Mouse (Mus musculus): ENCODE data around the gene Tspan9. TPM values are rescaled to one million over a fixed set of nuclear protein-coding genes. Genes with fewer than 3 reads are reported as not detected.

Tspan9 gene
- polyA plus RNA-seq, 1 experiment from 2014 or later, result 66.0 TPM

DNA sequence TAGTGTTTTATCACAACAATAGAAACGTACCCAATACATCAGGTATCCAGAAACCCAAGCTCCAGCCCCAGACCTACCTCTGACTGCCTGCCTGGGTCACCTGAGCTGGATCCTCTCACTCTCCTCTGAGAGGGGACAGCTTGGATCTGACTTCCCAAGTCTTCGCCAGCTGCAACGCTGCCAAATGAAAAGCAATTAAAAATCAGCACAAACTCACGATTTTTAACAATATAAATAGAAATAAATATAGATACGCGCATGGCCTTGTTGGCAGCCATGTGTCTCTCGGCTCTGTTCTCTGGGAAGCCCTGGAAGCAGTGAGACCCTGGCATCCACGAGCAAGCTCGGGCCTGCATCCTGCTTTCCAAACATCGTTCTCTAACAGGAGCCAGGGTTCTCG, 60.1 kb downstream of the Tspan9 start:
- H3K9ac ChIP-seq (ENCODE audit: low read length), result no peak overlapping the region
- no peaks in the 10 kb centered on the region; the same call in 1 of the 2 replicates for H3K36me3 ChIP-seq (ENCODE audit: control insufficient read depth, insufficient read depth, low read length)
- 92% methylated on average over 11 of the region's 11 CpGs for WGBS
- no peaks in the 10 kb centered on the region for H3K9me3 ChIP-seq (ENCODE audit: control insufficient read depth, low read length)
- no peak overlapping the region for H3K27ac ChIP-seq (ENCODE audit: low read depth, low read length)
- DNase-seq (ENCODE audit: low spot score), result no peak
- no peak overlapping the region for H3K4me2 ChIP-seq (ENCODE audit: low read depth)
- H3K4me1 ChIP-seq (ENCODE audit: control insufficient read depth, insufficient read depth, low read length), result peaks cover 6% of the 10 kb centered on the region
- H3K27me3 ChIP-seq (ENCODE audit: control insufficient read depth, insufficient read depth, low read length), result no peaks in the 10 kb centered on the region
- no peak for ATAC-seq (ENCODE audit: insufficient read depth, low FRiP score, low TSS enrichment)
- no peak overlapping the region for H3K4me3 ChIP-seq (ENCODE audit: low read depth, low read length)

DNA sequence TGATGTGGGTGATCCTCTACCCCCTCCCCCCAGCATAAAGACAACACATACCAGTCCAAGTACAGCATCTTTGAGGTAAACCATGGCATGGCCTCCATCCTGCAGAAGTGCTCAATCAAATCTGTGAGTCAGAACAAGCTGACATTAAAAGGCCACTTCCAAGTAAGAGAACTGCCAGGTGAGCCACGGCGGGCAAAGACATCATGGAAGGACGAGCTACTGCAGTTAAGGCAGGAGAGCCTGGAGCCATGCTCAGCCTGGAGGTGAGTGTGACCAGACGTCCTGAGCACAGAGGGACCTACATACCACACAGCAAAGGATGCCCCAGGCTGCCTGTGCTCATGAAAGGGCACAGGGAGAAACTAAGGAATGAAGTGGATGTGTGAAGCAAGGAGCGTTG, 61.6 kb downstream of the Tspan9 start:
- H3K9ac ChIP-seq (ENCODE audit: low read length), result no peak overlapping the region
- no peak for DNase-seq (ENCODE audit: low spot score)
- ATAC-seq (ENCODE audit: insufficient read depth, low FRiP score, low TSS enrichment), result no peak
- H3K4me1 ChIP-seq (ENCODE audit: control insufficient read depth, insufficient read depth, low read length), result peaks cover 2% of the 10 kb centered on the region; the same call in 1 of the 2 replicates
- H3K4me2 ChIP-seq (ENCODE audit: low read depth), result no peak overlapping the region
- no peak overlapping the region for H3K27ac ChIP-seq (ENCODE audit: low read depth, low read length)
- WGBS, result 84% methylated on average over 5 of the region's 5 CpGs
- no peaks in the 10 kb centered on the region; the same call in 1 of the 2 replicates for H3K36me3 ChIP-seq (ENCODE audit: control insufficient read depth, insufficient read depth, low read length)
- H3K27me3 ChIP-seq (ENCODE audit: control insufficient read depth, insufficient read depth, low read length), result no peaks in the 10 kb centered on the region
- H3K4me3 ChIP-seq (ENCODE audit: low read depth, low read length), result no peak overlapping the region
- H3K9me3 ChIP-seq (ENCODE audit: control insufficient read depth, low read length), result no peaks in the 10 kb centered on the region

DNA sequence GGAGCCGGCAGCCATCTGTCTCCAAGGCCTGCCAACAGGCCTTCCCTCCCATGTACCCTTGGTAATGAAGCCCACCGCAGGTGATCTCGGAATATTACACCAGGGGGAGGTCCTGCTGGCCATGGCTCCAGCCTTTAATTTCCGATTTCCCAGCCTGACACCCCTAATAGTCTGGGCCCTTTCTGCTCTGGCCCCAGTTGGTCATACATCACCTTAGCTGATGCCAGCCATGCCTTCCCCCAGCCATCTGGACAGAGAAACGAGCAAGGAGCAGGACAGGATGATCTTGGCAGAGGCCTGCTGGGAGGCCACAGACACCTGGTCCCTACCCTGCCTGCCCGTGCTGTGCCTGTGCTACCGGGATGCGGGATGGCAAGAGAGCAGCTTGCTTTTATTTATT, 62.1 kb downstream of the Tspan9 start:
- no peaks in the 10 kb centered on the region for H3K9me3 ChIP-seq (ENCODE audit: control insufficient read depth, low read length)
- DNase-seq (ENCODE audit: low spot score) (no peak), ATAC-seq (ENCODE audit: insufficient read depth, low FRiP score, low TSS enrichment) (no peak)
- H3K4me2 ChIP-seq (ENCODE audit: low read depth), result no peak overlapping the region
- no peak overlapping the region for H3K9ac ChIP-seq (ENCODE audit: low read length)
- H3K27me3 ChIP-seq (ENCODE audit: control insufficient read depth, insufficient read depth, low read length), result no peaks in the 10 kb centered on the region
- no peak overlapping the region for H3K4me3 ChIP-seq (ENCODE audit: low read depth, low read length)
- H3K27ac ChIP-seq (ENCODE audit: low read depth, low read length), result no peak overlapping the region
- H3K4me1 ChIP-seq (ENCODE audit: control insufficient read depth, insufficient read depth, low read length), result no peaks in the 10 kb centered on the region
- H3K36me3 ChIP-seq (ENCODE audit: control insufficient read depth, insufficient read depth, low read length), result no peaks in the 10 kb centered on the region; the same call in 1 of the 2 replicates
- WGBS, result 78% methylated on average over 8 of the region's 8 CpGs

DNA sequence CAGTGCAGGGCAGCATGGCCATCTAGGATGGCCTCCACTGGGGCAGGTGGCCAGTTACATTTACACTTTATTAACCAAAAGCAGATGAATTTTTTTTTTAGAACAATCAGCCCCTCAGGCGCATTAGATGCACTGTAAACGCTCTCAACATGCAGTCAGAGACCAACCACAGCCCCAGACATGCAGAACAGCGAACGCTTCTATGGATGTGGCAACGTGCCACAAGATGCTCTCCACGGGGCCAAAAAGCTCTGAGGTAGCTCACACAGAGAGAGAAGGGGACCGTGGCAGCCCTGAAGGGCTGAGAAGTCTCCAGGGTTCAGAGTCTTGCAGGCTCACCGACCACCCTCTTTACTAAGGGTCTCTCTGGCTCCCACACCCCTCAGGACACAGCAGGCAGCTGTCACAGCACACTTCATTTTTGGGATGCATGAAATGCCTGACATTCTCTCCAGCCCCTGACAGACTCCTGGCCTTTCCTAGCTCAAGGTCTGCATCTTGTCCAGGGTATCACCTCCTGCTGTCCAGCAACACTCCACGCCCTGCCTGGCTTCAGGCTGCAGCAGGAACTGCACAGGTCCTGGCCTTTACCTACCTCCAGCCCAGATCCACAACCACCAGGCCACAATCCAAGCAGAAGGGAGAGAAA, 63.7 kb downstream of the Tspan9 start:
- H3K4me2 ChIP-seq (ENCODE audit: low read depth), result no peak overlapping the region
- no peak overlapping the region for H3K27ac ChIP-seq (ENCODE audit: low read depth, low read length)
- no peaks in the 10 kb centered on the region; the same call in 1 of the 2 replicates for H3K36me3 ChIP-seq (ENCODE audit: control insufficient read depth, insufficient read depth, low read length)
- ATAC-seq (ENCODE audit: insufficient read depth, low FRiP score, low TSS enrichment) (no peak), DNase-seq (ENCODE audit: low spot score) (no peak)
- 69% methylated on average over 9 of the region's 9 CpGs for WGBS
- no peaks in the 10 kb centered on the region; the same call in 1 of the 2 replicates for H3K4me1 ChIP-seq (ENCODE audit: control insufficient read depth, insufficient read depth, low read length)
- H3K27me3 ChIP-seq (ENCODE audit: control insufficient read depth, insufficient read depth, low read length), result no peaks in the 10 kb centered on the region
- no peaks in the 10 kb centered on the region for H3K9me3 ChIP-seq (ENCODE audit: control insufficient read depth, low read length)
- H3K4me3 ChIP-seq (ENCODE audit: low read depth, low read length), result no peak overlapping the region
- no peak overlapping the region for H3K9ac ChIP-seq (ENCODE audit: low read length)

DNA sequence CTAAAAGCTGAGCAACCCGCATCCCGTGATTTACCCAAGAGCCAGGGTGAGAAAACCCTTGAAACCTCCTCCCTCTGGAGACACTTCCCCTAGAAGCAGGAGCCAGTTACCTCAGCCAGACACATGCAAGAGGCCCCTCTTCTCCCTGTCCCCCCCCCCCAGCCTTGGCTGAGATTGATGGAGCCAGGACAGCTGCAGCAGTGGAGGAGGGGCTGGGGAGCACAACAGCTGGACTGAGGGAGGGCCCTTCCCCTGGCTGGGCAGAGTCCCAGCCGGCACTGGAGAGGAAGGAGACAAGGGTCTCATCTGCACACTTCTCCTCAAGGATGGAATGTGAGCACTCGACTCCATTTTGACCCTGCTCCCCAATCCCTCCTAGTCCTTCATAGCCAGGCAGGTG, 64.9 kb downstream of the Tspan9 start:
- no peak overlapping the region for H3K9ac ChIP-seq (ENCODE audit: low read length)
- H3K4me2 ChIP-seq (ENCODE audit: low read depth), result no peak overlapping the region
- H3K4me3 ChIP-seq (ENCODE audit: low read depth, low read length), result no peak overlapping the region
- WGBS, result 45% methylated on average over 4 of the region's 4 CpGs
- H3K9me3 ChIP-seq (ENCODE audit: control insufficient read depth, low read length), result no peaks in the 10 kb centered on the region
- no peak for DNase-seq (ENCODE audit: low spot score)
- no peaks in the 10 kb centered on the region; the same call in 1 of the 2 replicates for H3K36me3 ChIP-seq (ENCODE audit: control insufficient read depth, insufficient read depth, low read length)
- H3K27ac ChIP-seq (ENCODE audit: low read depth, low read length), result no peak overlapping the region; the same call in 1 of the 2 replicates
- ATAC-seq (ENCODE audit: insufficient read depth, low FRiP score, low TSS enrichment), result no peak; the same call in 1 of the 2 replicates
- H3K27me3 ChIP-seq (ENCODE audit: control insufficient read depth, insufficient read depth, low read length), result no peaks in the 10 kb centered on the region
- no peaks in the 10 kb centered on the region; the same call in 1 of the 2 replicates for H3K4me1 ChIP-seq (ENCODE audit: control insufficient read depth, insufficient read depth, low read length)

DNA sequence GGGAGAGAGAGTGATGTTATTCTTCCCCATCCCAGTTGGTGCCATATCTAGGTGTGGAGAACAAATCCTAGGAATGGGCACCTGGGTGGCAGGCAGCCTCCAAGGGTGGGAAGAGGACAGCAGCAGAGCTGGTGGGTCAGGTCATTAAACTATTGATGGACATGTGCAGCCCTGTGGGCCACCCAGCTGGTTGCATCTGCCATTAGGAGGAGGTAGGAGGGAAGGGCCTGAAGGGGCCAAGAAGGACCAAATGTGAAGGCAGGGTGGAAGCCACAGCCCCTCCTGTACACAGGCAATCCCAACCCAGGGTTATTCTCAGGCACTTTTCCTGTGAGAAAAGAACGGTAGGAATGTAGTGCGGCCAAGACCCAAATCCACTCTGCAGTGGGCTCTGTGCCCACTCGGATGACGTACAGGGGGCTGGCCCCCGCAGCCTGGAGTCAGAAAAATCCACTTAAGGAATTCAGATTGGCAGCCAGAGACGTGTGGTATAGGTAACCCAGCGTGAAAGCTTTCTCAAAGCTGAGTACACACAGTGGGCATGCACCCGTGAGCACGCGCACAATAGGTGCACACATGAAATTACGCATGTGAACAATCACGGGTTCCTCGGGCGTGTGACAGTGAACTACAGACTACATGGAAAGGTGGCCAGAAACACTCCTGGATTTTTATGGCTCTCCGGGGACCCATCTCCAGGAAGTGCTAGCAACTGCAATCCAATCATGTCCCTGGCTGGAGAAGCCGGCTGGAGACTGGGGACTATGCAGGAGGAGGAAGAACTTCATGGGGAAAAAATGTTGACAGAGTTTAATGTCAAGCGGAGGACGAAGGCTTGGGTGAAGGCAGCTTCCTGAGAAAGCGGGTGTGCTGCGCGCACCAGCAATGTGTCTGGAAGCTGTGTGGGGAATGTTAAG, 67.0 kb downstream of the Tspan9 start:
- no peaks in the 10 kb centered on the region; the same call in 1 of the 2 replicates for H3K4me1 ChIP-seq (ENCODE audit: control insufficient read depth, insufficient read depth, low read length)
- no peaks in the 10 kb centered on the region for H3K27me3 ChIP-seq (ENCODE audit: control insufficient read depth, insufficient read depth, low read length)
- no peaks in the 10 kb centered on the region for H3K9me3 ChIP-seq (ENCODE audit: control insufficient read depth, low read length)
- no peak overlapping the region for H3K27ac ChIP-seq (ENCODE audit: low read depth, low read length)
- 79% methylated on average over 21 of the region's 21 CpGs for WGBS
- H3K4me2 ChIP-seq (ENCODE audit: low read depth), result no peak overlapping the region
- ATAC-seq (ENCODE audit: insufficient read depth, low FRiP score, low TSS enrichment) (no peak), DNase-seq (ENCODE audit: low spot score) (no peak)
- H3K9ac ChIP-seq (ENCODE audit: low read length), result no peak overlapping the region
- H3K4me3 ChIP-seq (ENCODE audit: low read depth, low read length), result no peak overlapping the region
- H3K36me3 ChIP-seq (ENCODE audit: control insufficient read depth, insufficient read depth, low read length), result no peaks in the 10 kb centered on the region; the same call in 1 of the 2 replicates

DNA sequence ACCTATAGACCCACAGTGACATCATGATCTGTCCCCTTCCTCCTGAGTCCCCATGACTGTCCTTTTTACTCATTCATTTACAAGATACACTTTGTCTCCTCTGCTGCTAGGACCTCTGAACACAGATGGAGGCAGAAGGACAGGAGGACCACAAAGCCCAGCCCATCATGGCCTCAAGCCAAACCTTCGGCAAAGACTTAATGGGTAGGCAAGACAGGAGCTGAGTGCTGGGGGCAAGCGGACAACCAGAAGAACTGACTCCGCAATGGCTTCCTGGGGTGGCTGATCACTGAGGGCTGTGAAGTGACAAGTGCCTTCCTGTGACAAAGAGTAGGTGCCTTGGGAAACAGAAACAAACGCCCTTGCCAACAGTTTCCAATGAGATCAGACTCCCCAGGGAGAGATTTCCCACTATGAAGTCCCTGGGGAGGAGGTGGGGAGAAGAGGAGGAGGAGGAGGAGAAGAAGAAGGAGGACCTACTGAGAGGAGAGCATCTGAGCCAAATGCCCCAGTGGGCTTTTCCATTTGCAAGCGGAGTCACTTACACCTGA, 67.9 kb downstream of the Tspan9 start:
- Histone ChIP-seq H3K9ac (ENCODE audit: low read length) (no peak overlapping the region), H3K9me3 (ENCODE audit: control insufficient read depth, low read length) (no peaks in the 10 kb centered on the region), H3K36me3 (ENCODE audit: control insufficient read depth, insufficient read depth, low read length) (no peaks in the 10 kb centered on the region), H3K4me3 (ENCODE audit: low read depth, low read length) (no peak overlapping the region), H3K27ac (ENCODE audit: low read depth, low read length) (no peak overlapping the region), H3K27me3 (ENCODE audit: control insufficient read depth, insufficient read depth, low read length) (no peaks in the 10 kb centered on the region), H3K4me1 (ENCODE audit: control insufficient read depth, insufficient read depth, low read length) (no peaks in the 10 kb centered on the region; the same call in 1 of the 2 replicates), H3K4me2 (ENCODE audit: low read depth) (no peak overlapping the region)
- WGBS, result 68% methylated on average over 5 of the region's 5 CpGs
- no peak for DNase-seq (ENCODE audit: low spot score)
- no peak for ATAC-seq (ENCODE audit: insufficient read depth, low FRiP score, low TSS enrichment)

DNA sequence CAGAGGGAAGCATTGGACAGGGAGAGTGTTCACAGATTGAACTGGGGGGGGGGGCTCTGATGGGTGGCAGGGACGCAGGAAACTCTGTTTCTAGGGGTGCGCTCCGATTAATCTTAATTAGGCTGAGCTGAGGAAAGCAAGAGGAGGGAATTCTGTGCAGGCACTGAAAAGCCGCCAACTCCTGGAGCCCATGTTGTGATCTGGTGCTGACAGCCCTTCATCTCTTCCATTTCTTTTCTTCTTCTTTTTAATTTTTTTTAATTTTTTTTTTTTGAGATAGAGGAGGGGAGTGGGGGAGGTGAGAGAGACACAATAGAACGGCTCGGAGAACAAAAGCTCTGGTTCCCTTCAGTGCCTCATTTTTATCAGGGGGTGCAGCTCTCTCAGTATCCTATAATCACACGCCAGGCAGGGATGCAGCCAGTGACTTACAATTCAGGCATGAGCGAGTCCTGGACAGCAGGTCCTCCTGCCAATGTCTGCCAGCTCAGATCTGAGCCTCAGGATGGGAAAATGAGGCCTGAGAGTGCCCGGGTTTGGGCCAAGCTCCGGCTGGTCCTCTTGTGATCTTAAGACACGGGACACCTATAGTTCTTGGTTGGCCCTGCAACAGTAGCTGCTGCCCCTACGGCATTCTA, 72.4 kb downstream of the Tspan9 start:
- no peak for ATAC-seq (ENCODE audit: insufficient read depth, low FRiP score, low TSS enrichment)
- no peaks in the 10 kb centered on the region; the same call in 1 of the 2 replicates for H3K4me1 ChIP-seq (ENCODE audit: control insufficient read depth, insufficient read depth, low read length)
- 88% methylated on average over 12 of the region's 12 CpGs for WGBS
- H3K27me3 ChIP-seq (ENCODE audit: control insufficient read depth, insufficient read depth, low read length), result no peaks in the 10 kb centered on the region
- H3K9ac ChIP-seq (ENCODE audit: low read length), result no peak overlapping the region
- H3K4me3 ChIP-seq (ENCODE audit: low read depth, low read length), result no peak overlapping the region
- H3K9me3 ChIP-seq (ENCODE audit: control insufficient read depth, low read length), result no peaks in the 10 kb centered on the region
- H3K27ac ChIP-seq (ENCODE audit: low read depth, low read length), result no peak overlapping the region
- DNase-seq (ENCODE audit: low spot score), result no peak
- no peak overlapping the region for H3K4me2 ChIP-seq (ENCODE audit: low read depth)
- no peaks in the 10 kb centered on the region for H3K36me3 ChIP-seq (ENCODE audit: control insufficient read depth, insufficient read depth, low read length)

All from neural tube, embryonic 11.5 days (tissue).